In genomic region chr1:74302229-74302628, GRCm38 (mm10) we compare ENCODE assay signal across 16 mouse cellular contexts. TPM values are rescaled to one million over a fixed set of nuclear protein-coding genes. Genes with fewer than 3 reads are reported as not detected.
A peak's percentile ranks its signal among the peaks of the same experiment; 100 is the strongest.
DNase-seq lines count a peak whose midpoint lies in the region; ATAC-seq and TF ChIP-seq lines count a peak whose summit lies in the region.
"Had no signal": no experiment of that assay in that cellular context is flagged by ENCODE, and none has a peak within 500 bp of the region (broad histone marks: within the 10 kb centered on the region; RNA-seq: fewer than 3 reads in every experiment).

No protein-coding gene starts in this region.

- no peak for DNase-seq in heart, adult 2 months
- DNase-seq in layer of hippocampus, adult 2 months (ENCODE audit: low spot score in 2 of 2), result no peak
- no peak for DNase-seq in layer of hippocampus, adult 9-11 months
- no peak for DNase-seq in CH12.LX (ENCODE audit: extremely low read depth)
- no peak for DNase-seq in ovary, postnatal 10 days (ENCODE audit: low spot score)
- no peak for DNase-seq in forebrain, embryonic 14.5 days (ENCODE audit: low spot score)
- DNase-seq: lung, postnatal 36 days; thymus, postnatal 36 days had no signal

- intact Hi-C loops in heart, adult 2 months (cut with DNase I), result no loop called here

- H3K4me3 ChIP-seq in heart, adult 2 months, result peak overlapping the region; percentile 81; the same call in 1 of the 2 replicates
- no peak overlapping the region for H3K4me3 ChIP-seq in heart, embryonic 11.5 days (ENCODE audit: low read depth, low read length)
- H3K4me3 ChIP-seq in layer of hippocampus, adult 2 months, result peak overlapping the region; percentile 65; the same call in 1 of the 2 replicates
- H3K4me3 ChIP-seq in CH12.LX (replicated peaks in 1 of 3; ENCODE audit: low read depth in 2 of 3, low read length in 2 of 3, poor library complexity in 1 of 3), result peak overlapping the region in 1 of 3 experiments; percentile 5
- H3K4me3 ChIP-seq in intestine, embryonic 15.5 days (replicated peaks), result peak overlapping the region; percentile 61
- H3K4me3 ChIP-seq in forebrain, embryonic 14.5 days (ENCODE audit: low read depth, low read length), result no peak overlapping the region

- no peaks in the 10 kb centered on the region for H3K9me3 ChIP-seq in heart, embryonic 11.5 days (replicated peaks; ENCODE audit: control insufficient read depth, low read length)
- H3K9me3 ChIP-seq in CH12.LX (replicated peaks; ENCODE audit: low read length), result peaks cover 2% of the 10 kb centered on the region
- H3K9me3 ChIP-seq in intestine, embryonic 15.5 days, result no peaks in the 10 kb centered on the region
- H3K9me3 ChIP-seq in forebrain, embryonic 14.5 days (replicated peaks; ENCODE audit: control insufficient read depth, low read length), result no peaks in the 10 kb centered on the region

- no peak overlapping the region for H3K4me2 ChIP-seq in heart, embryonic 11.5 days
- peak overlapping the region; percentile 70; the same call in 1 of the 2 replicates for H3K4me2 ChIP-seq in CH12.LX (ENCODE audit: insufficient read depth, low read depth, poor library complexity, severe bottlenecking)
- H3K4me2 ChIP-seq in intestine, embryonic 15.5 days (replicated peaks), result peak overlapping the region; percentile 71
- H3K4me2 ChIP-seq in forebrain, embryonic 14.5 days (ENCODE audit: low read length), result no peak overlapping the region

- no peak for TF ChIP-seq RAD21 in CH12.LX (IDR thresholded peaks at IDR 0.05; ENCODE audit: low read depth, low read length)

- no peak for ATAC-seq in heart, embryonic 11.5 days (replicated peaks; ENCODE audit: insufficient number of reproducible peaks, low FRiP score, low TSS enrichment)
- no peak for ATAC-seq in intestine, embryonic 15.5 days
- no peak for ATAC-seq in forebrain, embryonic 14.5 days
- ATAC-seq: activated CD4-positive, CD25-positive, alpha-beta regulatory T cell, adult 4 months; midbrain, embryonic 16.5 days had no signal

- H3K4me1 ChIP-seq in heart, adult 2 months (ENCODE audit: control insufficient read depth, insufficient read depth, low read length), result peaks cover 43% of the 10 kb centered on the region
- H3K4me1 ChIP-seq in heart, embryonic 11.5 days (ENCODE audit: control insufficient read depth, insufficient read depth, low read length), result peaks cover 42% of the 10 kb centered on the region
- peaks cover 18 to 67% of the 10 kb centered on the region in 2 experiments for H3K4me1 ChIP-seq in CH12.LX (ENCODE audit: control insufficient read depth in 1 of 2, insufficient read depth in 2 of 2)
- H3K4me1 ChIP-seq in intestine, embryonic 15.5 days (replicated peaks), result peaks cover 53% of the 10 kb centered on the region
- H3K4me1 ChIP-seq in forebrain, embryonic 14.5 days (ENCODE audit: control insufficient read depth, insufficient read depth, low read length), result peaks cover 9% of the 10 kb centered on the region

- in situ Hi-C loops in CH12.LX (cut with MboI; ENCODE audit: low pct_ligation_motif_present, low pct_unique_long_range_greater_than_20kb, low sequenced_read_pairs), result no loop called here

- H3K27me3 ChIP-seq in heart, adult 2 months (ENCODE audit: control insufficient read depth, insufficient read depth, low read length), result no peaks in the 10 kb centered on the region
- H3K27me3 ChIP-seq in heart, embryonic 11.5 days (ENCODE audit: control insufficient read depth, insufficient read depth, low read length), result no peaks in the 10 kb centered on the region
- no peaks in the 10 kb centered on the region for H3K27me3 ChIP-seq in CH12.LX (replicated peaks)
- no peaks in the 10 kb centered on the region for H3K27me3 ChIP-seq in intestine, embryonic 15.5 days (replicated peaks)
- H3K27me3 ChIP-seq in forebrain, embryonic 14.5 days (replicated peaks; ENCODE audit: control insufficient read depth, insufficient read depth, low read length), result peaks cover 10% of the 10 kb centered on the region

- dilution Hi-C loops in CH12.LX (cut with MboI; ENCODE audit: extremely low pct_ligation_motif_present, extremely low pct_unique_long_range_greater_than_20kb, low sequenced_read_pairs), result no loop called here

- no peak for TF ChIP-seq EP300 in heart, adult 2 months (IDR thresholded peaks at IDR 0.05; ENCODE audit: insufficient read depth, low read depth, low read length)
- TF ChIP-seq EP300 in CH12.LX (IDR thresholded peaks at IDR 0.05; ENCODE audit: low read length), result no peak

- peak overlapping the region; percentile 43 for H3K9ac ChIP-seq in heart, adult 2 months (ENCODE audit: low read depth, low read length)
- H3K9ac ChIP-seq in heart, embryonic 11.5 days (ENCODE audit: low read depth, low read length), result no peak overlapping the region
- H3K9ac ChIP-seq in CH12.LX (ENCODE audit: insufficient read depth, low read depth), result 0 out of 2 replicates have a peak overlapping the region, but pooled peaks have one; percentile 61
- H3K9ac ChIP-seq in intestine, embryonic 15.5 days, result peak overlapping the region; percentile 34; the same call in 1 of the 2 replicates
- H3K9ac ChIP-seq in forebrain, embryonic 14.5 days (ENCODE audit: low read length), result no peak overlapping the region

- H3K79me2 ChIP-seq in heart, adult 2 months (replicated peaks; ENCODE audit: control insufficient read depth, insufficient read depth, low read length), result 0 out of 2 replicates have a peak, but pooled peaks cover 5% of the 10 kb centered on the region
- peaks cover 36% of the 10 kb centered on the region for H3K79me2 ChIP-seq in CH12.LX (replicated peaks; ENCODE audit: control insufficient read depth, extremely low read depth, insufficient read depth, poor library complexity, severe bottlenecking)

- peak overlapping the region; percentile 97 for H3K27ac ChIP-seq in heart, adult 2 months
- H3K27ac ChIP-seq in heart, embryonic 11.5 days (ENCODE audit: low read depth, low read length), result no peak overlapping the region
- peak overlapping the region; percentile 65 for H3K27ac ChIP-seq in layer of hippocampus, adult 2 months
- H3K27ac ChIP-seq in CH12.LX (ENCODE audit: insufficient read depth, low read depth), result no peak overlapping the region
- no peak overlapping the region for H3K27ac ChIP-seq in intestine, embryonic 15.5 days
- no peak overlapping the region for H3K27ac ChIP-seq in forebrain, embryonic 14.5 days (ENCODE audit: low read depth, low read length)

- H3K36me3 ChIP-seq in heart, adult 2 months (ENCODE audit: control insufficient read depth, insufficient read depth, low read length), result peaks cover 4% of the 10 kb centered on the region
- H3K36me3 ChIP-seq in heart, embryonic 11.5 days (ENCODE audit: control insufficient read depth, insufficient read depth, low read length), result no peaks in the 10 kb centered on the region
- H3K36me3 ChIP-seq in CH12.LX (replicated peaks in 1 of 2; ENCODE audit: control insufficient read depth in 1 of 2, insufficient read depth in 1 of 2, low read length in 1 of 2), result peaks cover 0 to 39% of the 10 kb centered on the region in 2 experiments
- peaks cover 4% of the 10 kb centered on the region; the same call in 1 of the 2 replicates for H3K36me3 ChIP-seq in intestine, embryonic 15.5 days
- 0 out of 2 replicates have a peak, but pooled peaks cover 2% of the 10 kb centered on the region for H3K36me3 ChIP-seq in forebrain, embryonic 14.5 days (ENCODE audit: control insufficient read depth, insufficient read depth, low read length)

- 68% methylated on average over 7 of the region's 7 CpGs for WGBS in heart, adult 2 months
- 90% methylated on average over 7 of the region's 7 CpGs for WGBS in heart, embryonic 11.5 days (ENCODE audit: insufficient replicate concordance)
- WGBS in intestine, embryonic 15.5 days, result 83% methylated on average over 7 of the region's 7 CpGs
- 96% methylated on average over 7 of the region's 7 CpGs for WGBS in forebrain, embryonic 14.5 days

- TF ChIP-seq POLR2A in heart, adult 2 months (IDR thresholded peaks at IDR 0.05; ENCODE audit: insufficient read depth, low read depth, low read length), result no peak
- TF ChIP-seq POLR2A in CH12.LX (IDR thresholded peaks at IDR 0.05; ENCODE audit: low read depth, low read length), result no peak

- TF ChIP-seq CTCF in heart, adult 2 months (IDR thresholded peaks at IDR 0.05), result no peak
- TF ChIP-seq CTCF in layer of hippocampus, adult 2 months (conservative IDR thresholded peaks at IDR 0.05), result no peak
- no peak for TF ChIP-seq CTCF in CH12.LX (conservative IDR thresholded peaks at IDR 0.05 in 1 of 2, IDR thresholded peaks at IDR 0.05 in 1 of 2; ENCODE audit: low read depth in 2 of 2, low read length in 2 of 2)

RNA-seq across cellular contexts. Expression of gene Tmbim1, which starts 3.2 kb away (rescaled TPM):
- 10 to 100 TPM; 41.3 to 48.1 TPM for total RNA-seq in heart, adult 2 months (2021)
- 97.1 and 148 TPM in 2 replicates for polyA plus RNA-seq in heart, adult 2 months (2012; rRNA removed)
- polyA plus RNA-seq in heart, embryonic 11.5 days (2014; fragmentation: Nextera tagmentation; extraction: Ambion mirVana), result 29.2 and 37.1 TPM in 2 replicates
- 10 to 100 TPM; 23.3 to 23.9 TPM for total RNA-seq in layer of hippocampus, adult 2 months (2021)
- total RNA-seq in CH12.LX (2012; rRNA removed), result 30.9 and 32.4 TPM in 2 replicates
- total RNA-seq in CH12.LX (2014; rRNA removed), result 26.6 and 28.3 TPM in 2 replicates
- 31.1 and 35.1 TPM in 2 replicates for polyA plus RNA-seq in CH12.LX (2012; ENCODE audit: insufficient read length, low read depth)
- 54.9 and 64.3 TPM in 2 replicates for polyA plus RNA-seq in intestine, embryonic 15.5 days (2015; fragmentation: Nextera tagmentation; extraction: Ambion mirVana)
- polyA plus RNA-seq in forebrain, embryonic 14.5 days (2014; fragmentation: Nextera tagmentation; extraction: Ambion mirVana), result 3.7 and 4.9 TPM in 2 replicates

RNA-seq across cellular contexts. Expression of gene Pnkd, which starts 17.5 kb away (rescaled TPM):
- total RNA-seq in heart, adult 2 months (2021), result 100 to 1,000 TPM; 126 to 140 TPM
- polyA plus RNA-seq in heart, adult 2 months (2012; rRNA removed), result 104 and 113 TPM in 2 replicates
- polyA plus RNA-seq in heart, embryonic 11.5 days (2014; fragmentation: Nextera tagmentation; extraction: Ambion mirVana), result 225 and 231 TPM in 2 replicates
- 100 to 1,000 TPM; 171 to 185 TPM for total RNA-seq in layer of hippocampus, adult 2 months (2021)
- total RNA-seq in CH12.LX (2012; rRNA removed), result 117 and 154 TPM in 2 replicates
- 42.7 and 45.5 TPM in 2 replicates for total RNA-seq in CH12.LX (2014; rRNA removed)
- polyA plus RNA-seq in CH12.LX (2012; ENCODE audit: insufficient read length, low read depth), result 263 and 318 TPM in 2 replicates
- 120 and 127 TPM in 2 replicates for polyA plus RNA-seq in intestine, embryonic 15.5 days (2015; fragmentation: Nextera tagmentation; extraction: Ambion mirVana)
- 108 and 114 TPM in 2 replicates for polyA plus RNA-seq in forebrain, embryonic 14.5 days (2014; fragmentation: Nextera tagmentation; extraction: Ambion mirVana)

RNA-seq across cellular contexts. Expression of gene Aamp, which starts 17.7 kb away (rescaled TPM):
- total RNA-seq in heart, adult 2 months (2021), result 100 to 1,000 TPM in 1 of 2 experiments, 10 to 100 TPM in 1; 89.3 to 100 TPM
- 116 and 135 TPM in 2 replicates for polyA plus RNA-seq in heart, adult 2 months (2012; rRNA removed)
- polyA plus RNA-seq in heart, embryonic 11.5 days (2014; fragmentation: Nextera tagmentation; extraction: Ambion mirVana), result 173 and 193 TPM in 2 replicates
- total RNA-seq in layer of hippocampus, adult 2 months (2021), result 100 to 1,000 TPM; 153 to 155 TPM
- total RNA-seq in CH12.LX (2012; rRNA removed) (151 and 163 TPM in 2 replicates), CH12.LX (2014; rRNA removed) (103 and 108 TPM in 2 replicates)
- polyA plus RNA-seq in CH12.LX (2012; ENCODE audit: insufficient read length, low read depth), result 172 and 193 TPM in 2 replicates
- polyA plus RNA-seq in intestine, embryonic 15.5 days (2015; fragmentation: Nextera tagmentation; extraction: Ambion mirVana), result 225 and 244 TPM in 2 replicates
- 226 and 231 TPM in 2 replicates for polyA plus RNA-seq in forebrain, embryonic 14.5 days (2014; fragmentation: Nextera tagmentation; extraction: Ambion mirVana)

RNA-seq across cellular contexts. Expression of gene Gpbar1, which starts 23.9 kb away (rescaled TPM):
- not detected for total RNA-seq in heart, adult 2 months (2021)
- polyA plus RNA-seq in heart, adult 2 months (2012; rRNA removed), result 0.14 and 0.15 TPM in 2 replicates
- polyA plus RNA-seq in heart, embryonic 11.5 days (2014; fragmentation: Nextera tagmentation; extraction: Ambion mirVana), result 0.83 and 1.0 TPM in 2 replicates
- total RNA-seq in layer of hippocampus, adult 2 months (2021), result not detected
- total RNA-seq in CH12.LX (2012; rRNA removed), result 0.21 TPM in 1 of 2 replicates, not detected in the other
- not detected in 2 replicates for total RNA-seq in CH12.LX (2014; rRNA removed)
- polyA plus RNA-seq in CH12.LX (2012; ENCODE audit: insufficient read length, low read depth), result not detected in 2 replicates
- 3.1 and 3.3 TPM in 2 replicates for polyA plus RNA-seq in intestine, embryonic 15.5 days (2015; fragmentation: Nextera tagmentation; extraction: Ambion mirVana)
- 0.17 TPM in 1 of 2 replicates, not detected in the other for polyA plus RNA-seq in forebrain, embryonic 14.5 days (2014; fragmentation: Nextera tagmentation; extraction: Ambion mirVana)
- total RNA-seq: left cerebral cortex, postnatal 10 days had no signal
- polyA plus RNA-seq: C2C12; hindbrain, embryonic 11.5 days; neural tube, embryonic 14.5 days had no signal

RNA-seq across cellular contexts. Expression of gene Catip, which starts 59.7 kb away (rescaled TPM):
- total RNA-seq in heart, adult 2 months (2021), result under 1 TPM; 0.29 to 0.34 TPM
- polyA plus RNA-seq in heart, adult 2 months (2012; rRNA removed), result 1.1 and 2.3 TPM in 2 replicates
- 0.17 and 0.59 TPM in 2 replicates for polyA plus RNA-seq in heart, embryonic 11.5 days (2014; fragmentation: Nextera tagmentation; extraction: Ambion mirVana)
- 1 to 10 TPM; 1.1 to 1.8 TPM for total RNA-seq in layer of hippocampus, adult 2 months (2021)
- total RNA-seq in CH12.LX (2012; rRNA removed) (0.21 and 0.30 TPM in 2 replicates), CH12.LX (2014; rRNA removed) (0.11 and 0.20 TPM in 2 replicates)
- polyA plus RNA-seq in CH12.LX (2012; ENCODE audit: insufficient read length, low read depth), result 2.1 and 2.6 TPM in 2 replicates
- 0.39 and 0.53 TPM in 2 replicates for polyA plus RNA-seq in intestine, embryonic 15.5 days (2015; fragmentation: Nextera tagmentation; extraction: Ambion mirVana)
- 0.50 and 0.93 TPM in 2 replicates for polyA plus RNA-seq in forebrain, embryonic 14.5 days (2014; fragmentation: Nextera tagmentation; extraction: Ambion mirVana)
- polyA plus RNA-seq: activated CD4-positive, CD25-positive, alpha-beta regulatory T cell, adult 4 months; C2C12 had no signal

Comparison
In these comparisons a context has a peak if more than half of its experiments do, and no peak if none do; other contexts are left out.
1. H3K27ac ChIP-seq: peak in heart, adult 2 months (single experiment) and layer of hippocampus, adult 2 months (single experiment); none in heart, embryonic 11.5 days (single experiment), CH12.LX (single experiment), intestine, embryonic 15.5 days (single experiment) and forebrain, embryonic 14.5 days (single experiment).
2. H3K4me3 ChIP-seq: peak in heart, adult 2 months (single experiment), layer of hippocampus, adult 2 months (single experiment) and intestine, embryonic 15.5 days (single experiment); none in heart, embryonic 11.5 days (single experiment) and forebrain, embryonic 14.5 days (single experiment).
3. H3K9ac ChIP-seq: peak in heart, adult 2 months (single experiment), CH12.LX (single experiment) and intestine, embryonic 15.5 days (single experiment); none in heart, embryonic 11.5 days (single experiment) and forebrain, embryonic 14.5 days (single experiment).
4. H3K4me2 ChIP-seq: peak in CH12.LX (single experiment) and intestine, embryonic 15.5 days (single experiment); none in heart, embryonic 11.5 days (single experiment) and forebrain, embryonic 14.5 days (single experiment).